Mouse (Mus musculus) limb, embryonic 14.5 days (tissue): ENCODE measurements around the gene Klhl9. TPM values are rescaled to one million over a fixed set of nuclear protein-coding genes. Genes with fewer than 3 reads are reported as not detected.
"Not testable (repeated sequence)": the region's sequence is repeated elsewhere in the genome, so short reads cannot be mapped to it uniquely, and the experiment has no call there.

ENCODE experiments used
- ATAC-seq: fragments of 200-750 bp; cut with Nextera tagmentation; 2 replicates; pipeline ENCODE4 v1.8.0; 2017; ENCODE audit warnings: low read depth, moderate number of reproducible peaks, moderate TSS enrichment; ENCODE audit not compliant: low FRiP score
- DNase-seq: peaks from one replicate; pipeline ENCODE4 v3.0.0-alpha.2; 2015; ENCODE audit warnings: low spot score
- H3K27ac ChIP-seq: fragments of 300-500 bp; sonication (generic); replicated peaks from 2 replicates; pipeline ENCODE4 v1.5.1; 2014; ENCODE audit warnings: low read depth, mild to moderate bottlenecking, low read length, moderate library complexity, mixed read lengths
- H3K27me3 ChIP-seq: fragments of 300-500 bp; sonication (generic); 2 replicates; pipeline ENCODE4 v1.6.1; 2014; ENCODE audit warnings: low read length, mixed read lengths; ENCODE audit not compliant: control insufficient read depth, insufficient read depth
- H3K36me3 ChIP-seq: fragments of 300-500 bp; sonication (generic); 2 replicates; pipeline ENCODE4 v1.6.1; 2014; ENCODE audit warnings: mild to moderate bottlenecking, low read length, moderate library complexity, mixed read lengths; ENCODE audit not compliant: control insufficient read depth, insufficient read depth
- H3K4me1 ChIP-seq: fragments of 300-500 bp; sonication (generic); 2 replicates; pipeline ENCODE4 v1.6.1; 2014; ENCODE audit warnings: antibody characterized with exemption, low read length, mixed read lengths; ENCODE audit not compliant: control insufficient read depth, insufficient read depth
- H3K4me2 ChIP-seq: fragments of 300-500 bp; sonication (generic); replicated peaks from 2 replicates; pipeline ENCODE4 v1.6.1; 2014; ENCODE audit warnings: low read depth, mild to moderate bottlenecking, low read length, moderate library complexity; ENCODE audit not compliant: severe bottlenecking
- H3K4me3 ChIP-seq: fragments of 300-500 bp; sonication (generic); replicated peaks from 2 replicates; pipeline ENCODE4 v1.5.1; 2014; ENCODE audit warnings: low read length
- H3K9ac ChIP-seq: fragments of 300-500 bp; sonication (generic); 2 replicates; pipeline ENCODE4 v1.6.1; 2014; ENCODE audit warnings: mild to moderate bottlenecking, low read depth, low read length, moderate library complexity; ENCODE audit not compliant: severe bottlenecking
- H3K9me3 ChIP-seq: fragments of 300-500 bp; sonication (generic); 2 replicates; pipeline ENCODE4 v1.6.1; 2016; ENCODE audit warnings: low read length; ENCODE audit not compliant: control insufficient read depth
- POLR2A ChIP-seq: fragments of 200-500 bp; IDR thresholded peaks from 2 replicates; pipeline ENCODE4 v1.8.0; 2012; ENCODE audit warnings: inconsistent platforms, mild to moderate bottlenecking, moderate library complexity, borderline replicate concordance; ENCODE audit not compliant: insufficient read depth, insufficient read length; ENCODE audit errors: extremely low read depth
- WGBS: fragments of 180-500 bp; shearing (Covaris S2); extraction: QIAGEN DNeasy Blood & Tissue Kit; methylation state at CpG from one replicate; pipeline ENCODE4 v1.1.7; 2014; 5-methylcytosine and 5-hydroxymethylcytosine counted together
- polyA plus RNA-seq, 2 experiments: library from polyadenylated mRNA; depleted of rRNA in 1 of 2; stranded (reverse) in 1 of 2; unstranded in 1 of 2; fragments of >200 nt; fragmentation: Nextera tagmentation in 1 of 2; extraction: Ambion mirVana in 1 of 2; gene quantifications; 2 replicates each; pipeline versions ENCODE4 v1.2.1 to v1.2.3; 2012 to 2014

Gene Klhl9
- polyA plus RNA-seq (2012; rRNA removed): 41.4 and 41.6 TPM in 2 replicates
- polyA plus RNA-seq (2014; fragmentation: Nextera tagmentation; extraction: Ambion mirVana): 127 and 137 TPM in 2 replicates

GRCm38 (mm10) chr4:88721791-88722721, at the start of gene Klhl9, which contains the start of gene Gm26566:
Gene Klhl9 (minus strand): TSS chr4:88722465.
Gene Gm26566 (plus strand): TSS chr4:88721805.
- peak; percentile 98 for ATAC-seq
- peak; percentile 97 for DNase-seq
- TF ChIP-seq POLR2A: peak; percentile 64; the same call in 1 of the 2 replicates
- no peaks in the 10 kb centered on the region for H3K27me3 ChIP-seq
- H3K36me3 ChIP-seq: peaks cover 26% of the 10 kb centered on the region
- peak within 1 kb of the TSS; percentile 99 for H3K9ac ChIP-seq
- peaks cover 23% of the 10 kb centered on the region for H3K4me1 ChIP-seq
- peak within 1 kb of the TSS; percentile 89 for H3K4me2 ChIP-seq
- peak within 1 kb of the TSS; percentile 98 for H3K27ac ChIP-seq
- H3K9me3 ChIP-seq: no peaks in the 10 kb centered on the region
- WGBS: 2% methylated on average over 66 of the region's 82 CpGs
- H3K4me3 ChIP-seq: peak within 1 kb of the TSS; percentile 98

- TF ChIP-seq POLR2A: 0 out of 2 replicates have a peak, but pooled peaks have one; percentile 32
- H3K9ac ChIP-seq: peak overlapping the region; percentile 28; the same call in 1 of the 2 replicates
- peak overlapping the region; percentile 39 for H3K4me2 ChIP-seq
- not testable (repeated sequence) for H3K27ac ChIP-seq, H3K36me3 ChIP-seq, ATAC-seq, H3K27me3 ChIP-seq, H3K9me3 ChIP-seq, H3K4me1 ChIP-seq
- peak; percentile 59 for DNase-seq
- H3K4me3 ChIP-seq: peak overlapping the region; percentile 33
- 7% methylated on average over 19 of the region's 42 CpGs for WGBS
Observed at GRCm38 (mm10) chr4:88763384-88764018, 41.2 kb upstream of the Klhl9 start.

- not testable (repeated sequence) for H3K4me1 ChIP-seq, H3K27me3 ChIP-seq, H3K27ac ChIP-seq, H3K9ac ChIP-seq, H3K4me2 ChIP-seq, H3K4me3 ChIP-seq, H3K9me3 ChIP-seq, DNase-seq, H3K36me3 ChIP-seq, ATAC-seq
- WGBS: 75% methylated on average over 8 of the region's 9 CpGs
Observed at GRCm38 (mm10) chr4:88762341-88762740, 40.1 kb upstream of the Klhl9 start.

- H3K9me3 ChIP-seq, DNase-seq, ATAC-seq, H3K4me1 ChIP-seq, H3K27me3 ChIP-seq, H3K27ac ChIP-seq, H3K36me3 ChIP-seq, H3K4me2 ChIP-seq, H3K4me3 ChIP-seq, H3K9ac ChIP-seq: not testable (repeated sequence)
- 62% methylated on average over 6 of the region's 8 CpGs for WGBS
Observed at GRCm38 (mm10) chr4:88761776-88762175, 39.5 kb upstream of the Klhl9 start.

GRCm38 (mm10) chr4:88760431-88760830, 38.2 kb upstream of the Klhl9 start:
- H3K27ac ChIP-seq, ATAC-seq, H3K36me3 ChIP-seq, H3K9ac ChIP-seq, H3K4me1 ChIP-seq, H3K27me3 ChIP-seq, H3K9me3 ChIP-seq: not testable (repeated sequence)
- peak; percentile 57; the same call in 1 of the 2 replicates for TF ChIP-seq POLR2A
- Histone ChIP-seq H3K4me2 (peak overlapping the region; percentile 37; the same call in 1 of the 2 replicates), H3K4me3 (peak overlapping the region; percentile 31)
- peak; percentile 68 for DNase-seq
- 4% methylated on average over 12 of the region's 28 CpGs for WGBS

- H3K27me3 ChIP-seq, H3K4me1 ChIP-seq, H3K27ac ChIP-seq, ATAC-seq, H3K36me3 ChIP-seq, H3K9ac ChIP-seq, H3K9me3 ChIP-seq, DNase-seq: not testable (repeated sequence)
- WGBS: 28% methylated on average over 7 of the region's 14 CpGs
- Histone ChIP-seq H3K4me3 (peak within 1 kb of the TSS; percentile 31), H3K4me2 (peak within 1 kb of the TSS; percentile 37; the same call in 1 of the 2 replicates)
Observed at GRCm38 (mm10) chr4:88759610-88760268, 37.5 kb upstream of the Klhl9 start, which contains the start of gene Gm13283. Gene Gm13283 (plus strand): TSS chr4:88760119.

- 89% methylated on average over 9 of the region's 9 CpGs for WGBS
- ATAC-seq, H3K9me3 ChIP-seq, H3K4me2 ChIP-seq, H3K4me1 ChIP-seq, H3K27ac ChIP-seq, H3K9ac ChIP-seq, DNase-seq, H3K27me3 ChIP-seq, H3K36me3 ChIP-seq, H3K4me3 ChIP-seq: not testable (repeated sequence)
Observed at GRCm38 (mm10) chr4:88758751-88759150, 36.5 kb upstream of the Klhl9 start.
